Mouse (Mus musculus) erythroblast, embryonic 14.5 days (primary cell): ENCODE measurements around the gene Stox1.

Source experiments
- GATA1 ChIP-seq: IDR thresholded peaks from 2 replicates; pipeline ENCODE4 v1.6.1; 2012; ENCODE audit warnings: low read length, inconsistent platforms, mixed read lengths
- TAL1 ChIP-seq: IDR thresholded peaks from 3 replicates; pipeline ENCODE4 v1.6.1; 2012; ENCODE audit warnings: low read length, inconsistent platforms, mixed read lengths

DNA sequence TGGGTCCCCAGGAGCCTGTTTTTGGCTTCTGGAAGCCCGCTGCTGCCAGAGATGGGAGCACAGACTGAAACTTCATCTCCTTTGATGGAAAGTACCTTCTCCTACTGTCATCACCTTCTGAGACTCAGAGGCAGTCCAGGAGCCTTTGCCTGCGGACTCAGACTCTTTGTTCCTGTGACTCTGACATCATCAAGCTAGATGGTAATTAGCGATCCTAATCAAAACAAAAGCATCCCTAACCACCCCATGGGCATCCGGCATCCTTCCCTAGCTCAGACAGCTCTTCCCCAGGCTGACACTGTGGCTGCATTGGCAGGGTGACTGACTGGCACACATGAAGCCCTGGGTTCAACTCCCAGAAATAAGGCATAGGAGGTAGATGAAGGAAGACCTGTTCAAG is 3.2 kb downstream of the Stox1 start:
- TF ChIP-seq GATA1, result no peak
- TF ChIP-seq TAL1, result no peak
